Mouse (Mus musculus) erythroblast, embryonic 14.5 days (primary cell): ENCODE data around the gene Gnmt.

Experiments
- GATA1 ChIP-seq: IDR thresholded peaks from 2 replicates; pipeline ENCODE4 v1.6.1; 2012; ENCODE audit warnings: low read length, inconsistent platforms, mixed read lengths
- TAL1 ChIP-seq: IDR thresholded peaks from 3 replicates; pipeline ENCODE4 v1.6.1; 2012; ENCODE audit warnings: low read length, inconsistent platforms, mixed read lengths

- no peak for TF ChIP-seq GATA1
- TF ChIP-seq TAL1, result no peak
Observed at GRCm38 (mm10) chr17:46694517-46695063, 34.4 kb downstream of the Gnmt start.
